Mouse (Mus musculus) heart, postnatal 0 days (tissue): ENCODE results near the gene Gm11027.

Experiments used
- CTCF ChIP-seq: IDR thresholded peaks from 2 replicates; pipeline ENCODE4 v1.5.1; 2016; ENCODE audit warnings: antibody characterized with exemption, control low read depth, low read depth
- EP300 ChIP-seq: IDR thresholded peaks from 2 replicates; pipeline ENCODE4 v1.6.1; 2016; ENCODE audit warnings: antibody characterized with exemption, low read depth

DNA sequence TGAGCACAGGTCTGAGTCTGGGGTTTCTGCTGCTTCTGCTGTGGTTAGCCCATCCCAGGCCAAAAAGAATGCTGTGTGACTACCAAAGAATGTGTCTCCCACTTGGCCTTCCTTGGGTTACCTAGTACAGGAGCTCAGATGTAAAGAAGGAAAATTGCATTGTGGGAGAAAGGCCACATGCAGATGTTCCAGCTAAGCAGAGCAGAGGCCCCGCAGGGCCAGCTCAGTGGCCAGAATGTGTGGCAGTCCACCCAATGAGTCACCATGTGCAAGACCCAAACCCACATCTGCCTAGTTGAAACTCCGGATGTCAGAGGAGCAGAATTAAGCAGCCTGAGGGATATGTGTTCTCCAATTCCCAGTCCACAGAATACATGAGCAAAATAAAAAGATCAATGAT, 16.9 kb upstream of the Gm11027 start:
- no peak for TF ChIP-seq CTCF
- no peak for TF ChIP-seq EP300
